Mouse (Mus musculus) heart, embryonic 16.5 days (tissue): Measurements from ENCODE around the gene Satb1. TPM values are rescaled to one million over a fixed set of nuclear protein-coding genes. Genes with fewer than 3 reads are reported as not detected.

Experiments used
- ATAC-seq: fragments of 200-750 bp; cut with Nextera tagmentation; replicated peaks from 2 replicates; pipeline ENCODE4 v1.8.0; 2017; ENCODE audit warnings: moderate number of reproducible peaks; ENCODE audit not compliant: insufficient read depth, low FRiP score; ENCODE audit errors: extremely low read depth
- H3K27ac ChIP-seq: fragments of 300-500 bp; sonication (generic); 2 replicates; pipeline ENCODE4 v1.5.1; 2014; ENCODE audit warnings: mild to moderate bottlenecking, low read length, control low read depth, moderate library complexity
- H3K27me3 ChIP-seq: fragments of 300-500 bp; sonication (generic); 2 replicates; pipeline ENCODE4 v1.6.1; 2014; ENCODE audit warnings: low read length, mixed read lengths; ENCODE audit not compliant: control insufficient read depth, insufficient read depth
- H3K36me3 ChIP-seq: fragments of 300-500 bp; sonication (generic); 2 replicates; pipeline ENCODE4 v1.6.1; 2014; ENCODE audit not compliant: control insufficient read depth, insufficient read depth
- H3K4me1 ChIP-seq: fragments of 300-500 bp; sonication (generic); 2 replicates; pipeline ENCODE4 v1.6.1; 2014; ENCODE audit warnings: low read length, mixed read lengths; ENCODE audit not compliant: control insufficient read depth, insufficient read depth
- H3K4me2 ChIP-seq: fragments of 300-500 bp; sonication (generic); 2 replicates; pipeline ENCODE4 v1.6.1; 2014; ENCODE audit warnings: low read depth, mild to moderate bottlenecking, control low read depth, low read length
- H3K4me3 ChIP-seq: fragments of 300-500 bp; sonication (generic); 2 replicates; pipeline ENCODE4 v1.5.1; 2014; ENCODE audit warnings: mild to moderate bottlenecking, control low read depth, low read length
- H3K9ac ChIP-seq: fragments of 300-500 bp; sonication (generic); 2 replicates; pipeline ENCODE4 v1.6.1; 2014; ENCODE audit warnings: low read length, control low read depth
- H3K9me3 ChIP-seq: fragments of 300-500 bp; sonication (generic); replicated peaks from 2 replicates; pipeline ENCODE4 v1.6.1; 2016; ENCODE audit warnings: low read length; ENCODE audit not compliant: control insufficient read depth
- WGBS: fragments of 180-500 bp; shearing (Covaris S2); extraction: QIAGEN DNeasy Blood & Tissue Kit; methylation state at CpG from one replicate; pipeline ENCODE4 v1.1.7; 2014; 5-methylcytosine and 5-hydroxymethylcytosine counted together
- polyA plus RNA-seq: library from polyadenylated mRNA; unstranded; fragments of >200 nt; fragmentation: Nextera tagmentation; extraction: Ambion mirVana; gene quantifications from 2 replicates; pipeline ENCODE4 v1.2.1, GENCODE M21; 2015

Satb1 gene
- polyA plus RNA-seq, 1 experiment from 2014 or later, result 34.0 TPM

GRCm38 (mm10) chr17:51831121-51831701 lies 1.9 kb downstream of the Satb1 start:
- peak overlapping the region; percentile 82 for H3K4me3 ChIP-seq
- ATAC-seq, result no peak
- no peak overlapping the region for H3K27ac ChIP-seq
- peaks cover 45% of the 10 kb centered on the region for H3K27me3 ChIP-seq
- no peaks in the 10 kb centered on the region for H3K9me3 ChIP-seq
- WGBS, result 12% methylated on average over 14 of the region's 14 CpGs
- peak overlapping the region; percentile 100 for H3K4me2 ChIP-seq
- H3K4me1 ChIP-seq, result peaks cover 13% of the 10 kb centered on the region
- H3K9ac ChIP-seq, result peak overlapping the region; percentile 79
- H3K36me3 ChIP-seq, result no peaks in the 10 kb centered on the region

- Histone ChIP-seq H3K9me3 (no peaks in the 10 kb centered on the region), H3K4me3 (no peak overlapping the region), H3K9ac (no peak overlapping the region), H3K27ac (no peak overlapping the region), H3K27me3 (peaks cover 33% of the 10 kb centered on the region), H3K4me2 (no peak overlapping the region), H3K4me1 (peaks cover 13% of the 10 kb centered on the region), H3K36me3 (no peaks in the 10 kb centered on the region)
- no peak for ATAC-seq
Measured at GRCm38 (mm10) chr17:51829436-51829835, 3.7 kb downstream of the Satb1 start.

- H3K9me3 ChIP-seq, result no peaks in the 10 kb centered on the region
- no peak overlapping the region for H3K27ac ChIP-seq
- no peak for ATAC-seq
- no peaks in the 10 kb centered on the region for H3K36me3 ChIP-seq
- WGBS, result 63% methylated on average over 8 of the region's 8 CpGs
- H3K9ac ChIP-seq, result no peak overlapping the region
- peaks cover 22% of the 10 kb centered on the region for H3K27me3 ChIP-seq
- no peak overlapping the region for H3K4me2 ChIP-seq
- no peak overlapping the region for H3K4me3 ChIP-seq
- peaks cover 5% of the 10 kb centered on the region; the same call in 1 of the 2 replicates for H3K4me1 ChIP-seq
Measured at GRCm38 (mm10) chr17:51827922-51828410, 5.1 kb downstream of the Satb1 start.

GRCm38 (mm10) chr17:51826461-51826860 lies 6.6 kb downstream of the Satb1 start:
- Histone ChIP-seq H3K36me3 (no peaks in the 10 kb centered on the region), H3K27me3 (peaks cover 18% of the 10 kb centered on the region), H3K4me1 (no peaks in the 10 kb centered on the region; the same call in 1 of the 2 replicates), H3K27ac (no peak overlapping the region), H3K9ac (no peak overlapping the region), H3K4me3 (no peak overlapping the region), H3K4me2 (no peak overlapping the region), H3K9me3 (no peaks in the 10 kb centered on the region)
- 57% methylated on average over 4 of the region's 4 CpGs for WGBS
- ATAC-seq, result no peak

- Histone ChIP-seq H3K9ac (no peak overlapping the region), H3K4me3 (no peak overlapping the region), H3K27ac (no peak overlapping the region), H3K4me1 (no peaks in the 10 kb centered on the region), H3K36me3 (no peaks in the 10 kb centered on the region), H3K27me3 (no peaks in the 10 kb centered on the region), H3K9me3 (no peaks in the 10 kb centered on the region), H3K4me2 (peak overlapping the region; percentile 88; the same call in 1 of the 2 replicates)
- WGBS, result 26% methylated on average over 6 of the region's 6 CpGs
- no peak for ATAC-seq
Measured at GRCm38 (mm10) chr17:51814301-51814700, 18.8 kb downstream of the Satb1 start.

GRCm38 (mm10) chr17:51813784-51814120 lies 19.3 kb downstream of the Satb1 start:
- no peaks in the 10 kb centered on the region for H3K4me1 ChIP-seq
- peak overlapping the region; percentile 97 for H3K4me3 ChIP-seq
- peak overlapping the region; percentile 88 for H3K4me2 ChIP-seq
- H3K27ac ChIP-seq, result peak overlapping the region; percentile 89
- peak overlapping the region; percentile 94 for H3K9ac ChIP-seq
- no peaks in the 10 kb centered on the region for H3K27me3 ChIP-seq
- H3K9me3 ChIP-seq, result no peaks in the 10 kb centered on the region
- no peak for ATAC-seq
- H3K36me3 ChIP-seq, result no peaks in the 10 kb centered on the region
- 2% methylated on average over 6 of the region's 6 CpGs for WGBS

- Histone ChIP-seq H3K9ac (peak overlapping the region; percentile 94), H3K9me3 (no peaks in the 10 kb centered on the region), H3K27ac (peak overlapping the region; percentile 89), H3K36me3 (no peaks in the 10 kb centered on the region), H3K27me3 (no peaks in the 10 kb centered on the region), H3K4me2 (peak overlapping the region; percentile 88), H3K4me3 (peak overlapping the region; percentile 97), H3K4me1 (no peaks in the 10 kb centered on the region)
- under 1% methylated on average over 89 of the region's 115 CpGs for WGBS
- peak; percentile 87 for ATAC-seq
Measured at GRCm38 (mm10) chr17:51812942-51813783, 19.9 kb downstream of the Satb1 start.

- H3K27ac ChIP-seq, result peak overlapping the region; percentile 89
Measured at GRCm38 (mm10) chr17:51812261-51812941, 20.7 kb downstream of the Satb1 start.

GRCm38 (mm10) chr17:51811911-51812260 lies 21.2 kb downstream of the Satb1 start:
- H3K9ac ChIP-seq, result peak overlapping the region; percentile 94
- 0 out of 2 replicates have a peak, but pooled peaks cover 4% of the 10 kb centered on the region for H3K4me1 ChIP-seq
- WGBS, result 0% methylated on average over 11 of the region's 11 CpGs
- no peak for ATAC-seq
- no peaks in the 10 kb centered on the region for H3K27me3 ChIP-seq
- no peaks in the 10 kb centered on the region for H3K36me3 ChIP-seq
- no peaks in the 10 kb centered on the region for H3K9me3 ChIP-seq
- peak overlapping the region; percentile 89 for H3K27ac ChIP-seq
- peak overlapping the region; percentile 88 for H3K4me2 ChIP-seq
- peak overlapping the region; percentile 97 for H3K4me3 ChIP-seq

More at GRCm38 (mm10) chr17:51812261-51812941, 20.7 kb downstream of the Satb1 start:
- Histone ChIP-seq H3K9ac (peak overlapping the region; percentile 94), H3K36me3 (no peaks in the 10 kb centered on the region), H3K4me3 (peak overlapping the region; percentile 97), H3K4me2 (peak overlapping the region; percentile 88), H3K4me1 (no peaks in the 10 kb centered on the region), H3K27me3 (no peaks in the 10 kb centered on the region), H3K9me3 (no peaks in the 10 kb centered on the region)
- under 1% methylated on average over 41 of the region's 48 CpGs for WGBS
- peak; percentile 33 for ATAC-seq
